Mouse (Mus musculus): ENCODE data around the gene Abhd17c. TPM values are rescaled to one million over a fixed set of nuclear protein-coding genes. Genes with fewer than 3 reads are reported as not detected.

Gene Abhd17c
- polyA plus RNA-seq, 1 experiment from 2014 or later: 53.0 TPM

DNA sequence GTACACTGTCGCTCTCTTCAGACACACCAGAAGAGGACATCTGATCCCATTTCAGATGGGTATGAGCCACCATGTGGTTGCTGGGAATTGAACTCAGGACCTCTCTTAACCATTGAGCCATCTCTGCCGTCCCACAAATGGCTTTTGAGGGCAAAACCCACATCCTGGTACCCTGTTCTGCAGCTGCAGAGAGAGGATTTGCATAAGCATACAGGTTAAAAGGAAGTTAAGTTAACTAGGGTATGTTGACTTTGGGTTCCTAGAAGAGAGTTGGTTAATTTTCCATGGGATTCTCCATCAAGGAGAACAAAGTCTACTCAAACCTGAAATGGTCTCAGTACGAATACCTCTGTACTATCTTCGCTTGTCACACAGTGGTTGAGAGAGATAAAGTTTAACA lies 13.2 kb upstream of the Abhd17c start:
- Histone ChIP-seq H3K4me3 (ENCODE audit: low read depth, low read length) (no peak overlapping the region), H3K9me3 (replicated peaks; ENCODE audit: control insufficient read depth, low read length) (no peaks in the 10 kb centered on the region), H3K4me1 (ENCODE audit: control insufficient read depth, insufficient read depth, low read length) (no peaks in the 10 kb centered on the region), H3K27me3 (ENCODE audit: control insufficient read depth, insufficient read depth, low read length) (no peaks in the 10 kb centered on the region), H3K27ac (replicated peaks; ENCODE audit: low read depth, low read length) (no peak overlapping the region), H3K9ac (replicated peaks; ENCODE audit: low read length) (no peak overlapping the region), H3K36me3 (replicated peaks; ENCODE audit: control insufficient read depth, insufficient read depth, low read depth, low read length) (no peaks in the 10 kb centered on the region), H3K4me2 (ENCODE audit: low read depth, low read length) (no peak overlapping the region)
- 82% methylated on average over 4 of the region's 4 CpGs for WGBS
- no peak for ATAC-seq (replicated peaks; ENCODE audit: insufficient number of reproducible peaks, low FRiP score, low TSS enrichment, low read depth)
- no peak for DNase-seq (ENCODE audit: low spot score)

DNA sequence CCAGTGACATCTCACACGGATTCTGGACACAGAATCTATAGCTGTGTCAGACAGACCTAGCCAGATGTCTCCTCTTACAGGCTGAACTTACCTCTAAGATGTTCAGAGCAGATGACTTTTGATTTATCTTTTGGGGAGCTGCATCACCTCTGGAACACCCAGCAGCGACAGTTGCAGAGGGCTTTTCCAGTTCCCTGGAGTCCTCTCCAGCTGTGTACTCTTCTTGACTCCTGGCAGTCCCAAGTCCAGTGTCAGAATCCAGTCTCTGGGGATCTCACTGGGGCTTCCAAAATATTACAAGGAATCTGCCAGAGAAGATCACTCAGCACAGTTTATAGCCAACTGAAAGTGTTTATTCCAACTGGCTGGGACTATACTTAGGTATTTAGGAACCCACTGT lies 12.7 kb upstream of the Abhd17c start:
- Histone ChIP-seq H3K4me2 (ENCODE audit: low read depth, low read length) (no peak overlapping the region), H3K36me3 (replicated peaks; ENCODE audit: control insufficient read depth, insufficient read depth, low read depth, low read length) (no peaks in the 10 kb centered on the region), H3K4me3 (ENCODE audit: low read depth, low read length) (no peak overlapping the region), H3K9me3 (replicated peaks; ENCODE audit: control insufficient read depth, low read length) (no peaks in the 10 kb centered on the region), H3K9ac (replicated peaks; ENCODE audit: low read length) (no peak overlapping the region), H3K27ac (replicated peaks; ENCODE audit: low read depth, low read length) (no peak overlapping the region), H3K4me1 (ENCODE audit: control insufficient read depth, insufficient read depth, low read length) (no peaks in the 10 kb centered on the region), H3K27me3 (ENCODE audit: control insufficient read depth, insufficient read depth, low read length) (no peaks in the 10 kb centered on the region)
- ATAC-seq (replicated peaks; ENCODE audit: insufficient number of reproducible peaks, low FRiP score, low TSS enrichment, low read depth): no peak
- DNase-seq (ENCODE audit: low spot score): no peak
- WGBS: 66% methylated on average over 2 of the region's 2 CpGs

DNA sequence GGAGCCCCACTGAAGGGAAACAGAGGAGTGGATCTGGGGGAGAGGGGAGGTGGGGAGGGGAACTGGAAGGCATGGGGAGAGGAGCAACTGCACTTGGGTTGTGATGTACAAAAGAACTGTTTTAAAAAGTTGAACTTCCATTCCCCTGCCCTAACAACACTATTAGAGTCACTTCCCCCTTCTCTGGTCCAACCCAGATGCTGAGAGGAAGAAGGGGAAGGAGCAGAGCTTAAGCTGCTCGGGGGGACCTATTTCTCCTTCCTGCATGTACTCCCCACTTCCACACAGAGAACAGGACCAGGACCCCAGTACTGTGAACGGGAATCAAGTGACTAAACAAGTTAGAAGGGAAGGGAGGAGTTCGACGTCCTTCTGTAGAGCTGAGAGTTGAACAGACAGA lies 11.9 kb upstream of the Abhd17c start:
- Histone ChIP-seq H3K36me3 (replicated peaks; ENCODE audit: control insufficient read depth, insufficient read depth, low read depth, low read length) (no peaks in the 10 kb centered on the region), H3K9ac (replicated peaks; ENCODE audit: low read length) (no peak overlapping the region), H3K27ac (replicated peaks; ENCODE audit: low read depth, low read length) (no peak overlapping the region), H3K4me3 (ENCODE audit: low read depth, low read length) (no peak overlapping the region), H3K4me2 (ENCODE audit: low read depth, low read length) (no peak overlapping the region), H3K9me3 (replicated peaks; ENCODE audit: control insufficient read depth, low read length) (no peaks in the 10 kb centered on the region), H3K4me1 (ENCODE audit: control insufficient read depth, insufficient read depth, low read length) (no peaks in the 10 kb centered on the region), H3K27me3 (ENCODE audit: control insufficient read depth, insufficient read depth, low read length) (no peaks in the 10 kb centered on the region)
- ATAC-seq (replicated peaks; ENCODE audit: insufficient number of reproducible peaks, low FRiP score, low TSS enrichment, low read depth): no peak
- no peak for DNase-seq (ENCODE audit: low spot score)
- 82% methylated on average over 4 of the region's 4 CpGs for WGBS

DNA sequence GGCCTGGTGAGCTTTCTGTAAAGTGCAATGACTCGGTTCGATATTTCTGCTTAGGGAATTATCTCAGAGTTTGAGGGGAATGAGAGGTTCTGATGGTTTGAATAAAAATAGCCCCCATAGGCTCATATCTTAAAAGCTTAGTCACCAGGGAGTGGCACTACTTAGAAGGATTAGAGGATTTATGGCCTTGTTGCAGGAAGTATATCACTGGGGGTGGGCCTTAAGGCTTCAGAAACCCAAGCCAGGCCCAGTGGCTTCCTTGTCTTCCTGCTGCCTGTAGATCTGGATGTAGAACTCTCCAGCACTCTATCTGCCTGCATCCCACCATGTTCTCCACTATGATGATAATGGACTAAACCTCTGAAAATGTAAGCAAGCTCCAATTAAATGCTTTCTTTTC lies 7.7 kb upstream of the Abhd17c start:
- ATAC-seq (replicated peaks; ENCODE audit: insufficient number of reproducible peaks, low FRiP score, low TSS enrichment, low read depth) (no peak), DNase-seq (ENCODE audit: low spot score) (no peak)
- Histone ChIP-seq H3K9me3 (replicated peaks; ENCODE audit: control insufficient read depth, low read length) (no peaks in the 10 kb centered on the region), H3K27ac (replicated peaks; ENCODE audit: low read depth, low read length) (no peak overlapping the region), H3K36me3 (replicated peaks; ENCODE audit: control insufficient read depth, insufficient read depth, low read depth, low read length) (no peaks in the 10 kb centered on the region), H3K27me3 (ENCODE audit: control insufficient read depth, insufficient read depth, low read length) (no peaks in the 10 kb centered on the region), H3K4me3 (ENCODE audit: low read depth, low read length) (no peak overlapping the region), H3K4me1 (ENCODE audit: control insufficient read depth, insufficient read depth, low read length) (no peaks in the 10 kb centered on the region), H3K4me2 (ENCODE audit: low read depth, low read length) (no peak overlapping the region), H3K9ac (replicated peaks; ENCODE audit: low read length) (no peak overlapping the region)
- 89% methylated on average over 2 of the region's 2 CpGs for WGBS

DNA sequence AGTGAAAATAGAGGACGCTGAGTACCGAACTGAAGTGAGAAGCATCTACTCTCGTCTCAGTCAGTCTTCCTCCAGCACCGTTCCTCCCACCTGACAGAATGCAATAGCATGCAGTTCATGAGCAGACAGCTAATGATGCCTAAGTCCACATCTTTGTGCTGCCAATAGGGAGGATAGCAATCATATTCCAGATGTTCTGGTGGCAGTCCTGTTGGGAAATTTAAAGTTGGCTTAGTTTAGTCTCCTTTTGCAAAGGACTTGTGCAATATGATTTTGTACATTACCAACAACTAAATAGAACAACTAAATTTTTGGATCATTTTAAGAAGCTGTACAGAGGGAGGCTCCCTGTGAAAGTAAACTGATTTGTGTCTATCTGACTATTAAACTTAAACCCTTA lies 2.1 kb upstream of the Abhd17c start:
- Histone ChIP-seq H3K36me3 (replicated peaks; ENCODE audit: control insufficient read depth, insufficient read depth, low read depth, low read length) (no peaks in the 10 kb centered on the region), H3K27me3 (ENCODE audit: control insufficient read depth, insufficient read depth, low read length) (no peaks in the 10 kb centered on the region), H3K9me3 (replicated peaks; ENCODE audit: control insufficient read depth, low read length) (no peaks in the 10 kb centered on the region), H3K9ac (replicated peaks; ENCODE audit: low read length) (no peak overlapping the region), H3K4me2 (ENCODE audit: low read depth, low read length) (no peak overlapping the region), H3K4me3 (ENCODE audit: low read depth, low read length) (no peak overlapping the region), H3K4me1 (ENCODE audit: control insufficient read depth, insufficient read depth, low read length) (no peaks in the 10 kb centered on the region), H3K27ac (replicated peaks; ENCODE audit: low read depth, low read length) (no peak overlapping the region)
- no peak for DNase-seq (ENCODE audit: low spot score)
- WGBS: 82% methylated on average over 4 of the region's 4 CpGs
- ATAC-seq (replicated peaks; ENCODE audit: insufficient number of reproducible peaks, low FRiP score, low TSS enrichment, low read depth): no peak

DNA sequence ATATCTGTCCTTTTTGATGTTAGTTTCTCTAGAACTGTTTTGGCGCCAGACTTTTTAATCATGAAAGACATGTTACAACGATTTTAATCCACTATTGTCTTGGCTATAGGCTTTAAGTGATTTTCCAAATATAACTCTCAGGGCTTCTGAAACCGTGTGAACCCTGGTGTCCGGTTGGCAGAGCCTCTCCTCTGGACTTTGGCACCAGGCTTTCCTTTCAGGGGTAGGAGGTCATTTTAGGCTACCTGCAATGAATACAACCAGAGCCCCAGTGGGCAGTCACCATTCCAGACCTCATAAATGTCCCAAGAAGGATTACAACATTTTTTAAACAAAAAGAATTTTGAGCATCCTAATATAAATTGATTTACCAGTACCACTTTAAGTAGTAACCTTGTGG lies 1.1 kb upstream of the Abhd17c start:
- Histone ChIP-seq H3K36me3 (replicated peaks; ENCODE audit: control insufficient read depth, insufficient read depth, low read depth, low read length) (no peaks in the 10 kb centered on the region), H3K9ac (replicated peaks; ENCODE audit: low read length) (no peak overlapping the region), H3K4me1 (ENCODE audit: control insufficient read depth, insufficient read depth, low read length) (no peaks in the 10 kb centered on the region), H3K27me3 (ENCODE audit: control insufficient read depth, insufficient read depth, low read length) (no peaks in the 10 kb centered on the region), H3K4me3 (ENCODE audit: low read depth, low read length) (no peak overlapping the region), H3K4me2 (ENCODE audit: low read depth, low read length) (no peak overlapping the region), H3K9me3 (replicated peaks; ENCODE audit: control insufficient read depth, low read length) (no peaks in the 10 kb centered on the region), H3K27ac (replicated peaks; ENCODE audit: low read depth, low read length) (no peak overlapping the region)
- DNase-seq (ENCODE audit: low spot score): no peak
- no peak for ATAC-seq (replicated peaks; ENCODE audit: insufficient number of reproducible peaks, low FRiP score, low TSS enrichment, low read depth)
- 79% methylated on average over 4 of the region's 4 CpGs for WGBS

DNA sequence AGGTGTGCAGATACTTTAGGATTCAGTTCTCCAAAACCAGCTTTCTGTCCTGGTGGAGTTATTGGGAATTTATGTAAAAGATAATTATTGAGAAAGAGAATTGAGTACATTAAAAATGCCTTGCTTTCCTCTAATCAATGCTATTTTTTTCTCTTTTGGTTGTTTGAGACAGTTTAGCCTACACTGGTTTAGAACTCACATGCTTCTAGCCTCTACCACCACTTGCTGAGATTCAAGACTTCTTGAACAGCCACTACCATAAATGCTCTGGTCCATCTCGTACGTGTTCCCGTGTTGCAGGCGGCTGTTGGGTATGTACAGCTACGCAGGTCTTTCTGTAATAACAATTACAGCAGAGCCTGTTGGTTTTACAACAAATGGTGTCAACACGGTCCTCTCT lies 681 bp upstream of the Abhd17c start:
- WGBS: 70% methylated on average over 6 of the region's 6 CpGs

DNA sequence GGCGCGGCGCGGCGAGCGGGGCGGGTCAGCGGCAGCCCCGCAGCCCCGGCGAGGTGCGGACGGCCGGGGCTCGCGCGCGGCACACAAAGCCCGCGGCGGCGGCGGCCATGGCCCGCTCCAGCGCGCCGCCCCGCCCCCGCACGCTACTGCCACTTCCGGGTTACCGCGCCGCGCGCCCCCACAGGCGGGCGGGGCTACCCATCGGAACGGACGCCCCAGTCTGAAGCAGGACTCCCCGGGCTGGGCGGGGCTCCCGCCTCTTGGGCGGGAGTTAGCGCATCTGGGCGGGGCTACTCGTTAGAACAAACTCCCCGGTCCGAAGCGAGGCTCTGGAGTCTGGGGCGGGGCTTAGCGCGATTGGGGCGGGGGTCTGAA lies 254 bp upstream of the Abhd17c start:
- Histone ChIP-seq H3K36me3 (replicated peaks; ENCODE audit: control insufficient read depth, insufficient read depth, low read depth, low read length) (no peaks in the 10 kb centered on the region), H3K4me2 (ENCODE audit: low read depth, low read length) (peak overlapping the region; percentile 84), H3K4me1 (ENCODE audit: control insufficient read depth, insufficient read depth, low read length) (no peaks in the 10 kb centered on the region), H3K27me3 (ENCODE audit: control insufficient read depth, insufficient read depth, low read length) (no peaks in the 10 kb centered on the region), H3K27ac (replicated peaks; ENCODE audit: low read depth, low read length) (peak overlapping the region; percentile 88), H3K9ac (replicated peaks; ENCODE audit: low read length) (peak overlapping the region; percentile 91), H3K9me3 (replicated peaks; ENCODE audit: control insufficient read depth, low read length) (no peaks in the 10 kb centered on the region), H3K4me3 (ENCODE audit: low read depth, low read length) (peak overlapping the region; percentile 90)
- under 1% methylated on average over 35 of the region's 55 CpGs for WGBS
- DNase-seq (ENCODE audit: low spot score) (peak; percentile 98), ATAC-seq (replicated peaks; ENCODE audit: insufficient number of reproducible peaks, low FRiP score, low TSS enrichment, low read depth) (peak; percentile 91)

More for the DNA sequence above, 681 bp upstream of the Abhd17c start:
- DNase-seq (ENCODE audit: low spot score) (no peak), ATAC-seq (replicated peaks; ENCODE audit: insufficient number of reproducible peaks, low FRiP score, low TSS enrichment, low read depth) (peak; percentile 50)
- Histone ChIP-seq H3K27me3 (ENCODE audit: control insufficient read depth, insufficient read depth, low read length) (no peaks in the 10 kb centered on the region), H3K4me1 (ENCODE audit: control insufficient read depth, insufficient read depth, low read length) (no peaks in the 10 kb centered on the region), H3K4me3 (ENCODE audit: low read depth, low read length) (peak overlapping the region; percentile 90), H3K9ac (replicated peaks; ENCODE audit: low read length) (no peak overlapping the region), H3K27ac (replicated peaks; ENCODE audit: low read depth, low read length) (no peak overlapping the region), H3K9me3 (replicated peaks; ENCODE audit: control insufficient read depth, low read length) (no peaks in the 10 kb centered on the region), H3K36me3 (replicated peaks; ENCODE audit: control insufficient read depth, insufficient read depth, low read depth, low read length) (no peaks in the 10 kb centered on the region), H3K4me2 (ENCODE audit: low read depth, low read length) (peak overlapping the region; percentile 84)
